In the genomic region with DNA sequence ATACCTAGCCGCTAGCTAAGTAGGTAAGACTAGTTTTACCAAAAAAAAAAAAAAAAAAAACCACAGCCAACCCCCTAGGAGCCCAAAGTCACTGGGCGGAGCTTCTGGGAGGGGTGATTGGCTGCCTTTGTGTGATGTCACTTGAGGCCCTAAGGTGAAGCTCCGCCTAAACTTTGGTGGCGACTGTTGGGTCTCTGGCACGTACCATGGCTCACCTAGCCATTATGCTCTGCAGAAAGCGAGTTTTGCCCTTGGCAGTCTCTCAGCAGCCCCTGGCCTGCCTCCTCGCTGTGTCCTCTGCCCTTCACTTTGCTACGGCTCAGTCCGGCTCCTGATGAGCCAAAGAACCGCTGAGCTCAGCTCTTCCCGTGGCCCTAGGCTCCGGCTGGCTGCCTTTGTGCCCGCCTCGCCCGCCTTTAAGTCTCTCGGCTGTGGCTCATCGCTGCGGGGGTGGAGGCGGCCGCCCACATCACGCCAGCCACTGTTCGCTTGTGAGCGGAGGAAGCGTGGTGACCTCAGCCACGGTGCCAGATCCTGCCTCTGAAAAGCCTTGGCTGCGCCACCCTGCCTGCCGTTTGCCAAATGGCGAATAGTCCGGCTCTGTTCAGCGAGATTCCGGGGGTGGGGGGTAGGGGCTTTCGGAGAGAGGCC, we compare ENCODE assay signal across 8 mouse cellular contexts. TPM values are rescaled to one million over a fixed set of nuclear protein-coding genes. Genes with fewer than 3 reads are reported as not detected.
DNase-seq lines count a peak whose midpoint lies in the region; ATAC-seq and TF ChIP-seq lines count a peak whose summit lies in the region.

No protein-coding gene starts in this region.

- H3K27ac ChIP-seq in heart, embryonic 12.5 days (ENCODE audit: poor library complexity, severe bottlenecking): peak overlapping the region; percentile 87
- H3K27ac ChIP-seq in kidney, embryonic 16.5 days (ENCODE audit: low read length): peak overlapping the region; percentile 77
- H3K27ac ChIP-seq in liver, embryonic 11.5 days (ENCODE audit: low read depth, low read length): peak overlapping the region; percentile 87
- peak overlapping the region; percentile 45; the same call in 1 of the 2 replicates for H3K27ac ChIP-seq in stomach, embryonic 14.5 days (ENCODE audit: low read length)

- no peaks in the 10 kb centered on the region for H3K79me2 ChIP-seq in C2C12 (ENCODE audit: control insufficient read depth, insufficient read depth)

- no peaks in the 10 kb centered on the region for H3K79me3 ChIP-seq in C2C12 (ENCODE audit: low read depth)

- WGBS in heart, embryonic 12.5 days: under 1% methylated on average over 32 of the region's 32 CpGs
- 1% methylated on average over 32 of the region's 32 CpGs for WGBS in kidney, embryonic 16.5 days
- WGBS in liver, embryonic 11.5 days: 1% methylated on average over 32 of the region's 32 CpGs
- WGBS in stomach, embryonic 14.5 days: 1% methylated on average over 32 of the region's 32 CpGs

- H3K36me3 ChIP-seq in C2C12 (ENCODE audit: control insufficient read depth, insufficient read depth): no peaks in the 10 kb centered on the region
- 0 out of 2 replicates have a peak, but pooled peaks cover 3% of the 10 kb centered on the region for H3K36me3 ChIP-seq in heart, embryonic 12.5 days
- no peaks in the 10 kb centered on the region; the same call in 1 of the 2 replicates for H3K36me3 ChIP-seq in kidney, embryonic 16.5 days (ENCODE audit: insufficient read depth, low read length)
- H3K36me3 ChIP-seq in liver, embryonic 11.5 days (ENCODE audit: control insufficient read depth, insufficient read depth, low read length): no peaks in the 10 kb centered on the region
- no peaks in the 10 kb centered on the region for H3K36me3 ChIP-seq in stomach, embryonic 14.5 days (ENCODE audit: control insufficient read depth, insufficient read depth, low read length)

- ATAC-seq in erythroblast, adult 5-6 weeks (replicated peaks; ENCODE audit: low FRiP score, poor library complexity, severe bottlenecking): peak; percentile 94
- peak; percentile 76 for ATAC-seq in heart, embryonic 12.5 days (ENCODE audit: insufficient number of reproducible peaks, low FRiP score)
- peak; percentile 72 for ATAC-seq in kidney, embryonic 16.5 days (ENCODE audit: low FRiP score, low TSS enrichment)
- ATAC-seq in liver, embryonic 11.5 days (replicated peaks; ENCODE audit: low FRiP score): peak; percentile 85
- ATAC-seq in stomach, embryonic 14.5 days (ENCODE audit: insufficient number of reproducible peaks, insufficient read depth, low FRiP score, low read depth): peak; percentile 64

- H3K9ac ChIP-seq in heart, embryonic 12.5 days: peak overlapping the region; percentile 75
- peak overlapping the region; percentile 67 for H3K9ac ChIP-seq in kidney, embryonic 16.5 days (replicated peaks; ENCODE audit: low read length)
- H3K9ac ChIP-seq in liver, embryonic 11.5 days (ENCODE audit: low read depth, low read length): peak overlapping the region; percentile 76
- H3K9ac ChIP-seq in stomach, embryonic 14.5 days (replicated peaks; ENCODE audit: low read depth, low read length): peak overlapping the region; percentile 47

- H3K4me2 ChIP-seq in heart, embryonic 12.5 days: peak overlapping the region; percentile 77
- H3K4me2 ChIP-seq in kidney, embryonic 16.5 days (replicated peaks; ENCODE audit: low read depth, low read length): peak overlapping the region; percentile 71
- H3K4me2 ChIP-seq in liver, embryonic 11.5 days: peak overlapping the region; percentile 94
- H3K4me2 ChIP-seq in stomach, embryonic 14.5 days (replicated peaks; ENCODE audit: low read depth, low read length): peak overlapping the region; percentile 86

- no peaks in the 10 kb centered on the region for H3K27me3 ChIP-seq in C2C12 (ENCODE audit: control insufficient read depth, insufficient read depth, insufficient read length)
- no peaks in the 10 kb centered on the region for H3K27me3 ChIP-seq in heart, embryonic 12.5 days (replicated peaks)
- H3K27me3 ChIP-seq in kidney, embryonic 16.5 days (ENCODE audit: insufficient read depth, low read length): no peaks in the 10 kb centered on the region
- H3K27me3 ChIP-seq in liver, embryonic 11.5 days (replicated peaks; ENCODE audit: control insufficient read depth, insufficient read depth, low read length): no peaks in the 10 kb centered on the region
- no peaks in the 10 kb centered on the region for H3K27me3 ChIP-seq in stomach, embryonic 14.5 days (ENCODE audit: control insufficient read depth, insufficient read depth, low read length)

- H3K9me3 ChIP-seq in heart, embryonic 12.5 days (replicated peaks): no peaks in the 10 kb centered on the region
- H3K9me3 ChIP-seq in kidney, embryonic 16.5 days (ENCODE audit: low read length): no peaks in the 10 kb centered on the region
- H3K9me3 ChIP-seq in liver, embryonic 11.5 days (ENCODE audit: control insufficient read depth, low read length): no peaks in the 10 kb centered on the region
- H3K9me3 ChIP-seq in stomach, embryonic 14.5 days (ENCODE audit: control insufficient read depth, low read depth, low read length): no peaks in the 10 kb centered on the region

- no peak for TF ChIP-seq CTCF in C2C12 (IDR thresholded peaks at IDR 0.05; ENCODE audit: control insufficient read depth, insufficient read depth, insufficient read length)

- peak overlapping the region; percentile 80 for H3ac ChIP-seq in C2C12 (ENCODE audit: control insufficient read depth, insufficient read length, low read depth)

- H3K4me3 ChIP-seq in C2C12 (ENCODE audit: insufficient read depth, poor library complexity, severe bottlenecking): peak overlapping the region; percentile 29
- peak overlapping the region; percentile 54 for H3K4me3 ChIP-seq in heart, embryonic 12.5 days
- peak overlapping the region; percentile 51 for H3K4me3 ChIP-seq in kidney, embryonic 16.5 days (ENCODE audit: low read length)
- peak overlapping the region; percentile 55 for H3K4me3 ChIP-seq in liver, embryonic 11.5 days (ENCODE audit: low read depth, low read length)
- H3K4me3 ChIP-seq in stomach, embryonic 14.5 days (ENCODE audit: low read depth, low read length): peak overlapping the region; percentile 40

- peak; percentile 97 for DNase-seq in brain, adult 2 months (ENCODE audit: low read depth, low spot score)
- peak; percentile 80 for DNase-seq in liver, embryonic 11.5 days (ENCODE audit: low spot score)
- DNase-seq in naive thymus-derived CD4-positive, alpha-beta T cell, adult 2 months (ENCODE audit: low read depth): peak; percentile 94

- peaks cover 79% of the 10 kb centered on the region for H3K4me1 ChIP-seq in heart, embryonic 12.5 days (replicated peaks)
- H3K4me1 ChIP-seq in kidney, embryonic 16.5 days (ENCODE audit: insufficient read depth, low read length): peaks cover 59% of the 10 kb centered on the region
- peaks cover 71% of the 10 kb centered on the region for H3K4me1 ChIP-seq in liver, embryonic 11.5 days (replicated peaks; ENCODE audit: control insufficient read depth, insufficient read depth, low read length)
- peaks cover 43% of the 10 kb centered on the region for H3K4me1 ChIP-seq in stomach, embryonic 14.5 days (ENCODE audit: control insufficient read depth, insufficient read depth, low read length)

TF ChIP-seq in C2C12, 6 proteins besides CTCF, POLR2A, EP300 and RAD21:
- no peak for TF ChIP-seq FOSL1 (IDR thresholded peaks at IDR 0.05; ENCODE audit: insufficient read depth, low read length, poor library complexity, severe bottlenecking)
- TF ChIP-seq MAX (IDR thresholded peaks at IDR 0.05): no peak
- TF ChIP-seq CEBPB (IDR thresholded peaks at IDR 0.05; ENCODE audit: low read depth): no peak
- TF ChIP-seq MYOG (IDR thresholded peaks at IDR 0.05; ENCODE audit: control insufficient read depth, extremely low read depth, insufficient read length): no peak
- no peak for TF ChIP-seq MYOD1 (IDR thresholded peaks at IDR 0.05; ENCODE audit: control insufficient read depth, insufficient read length, low read depth)
- TF ChIP-seq USF1 (IDR thresholded peaks at IDR 0.05; ENCODE audit: low read depth): no peak
TF ChIP-seq in C2C12: peak in this region for 0.

RNA-seq across cellular contexts. Expression of a gene that starts 8.9 kb away (rescaled TPM):
- polyA plus RNA-seq in C2C12 (2012; fragmentation: generic; extraction: Trizol): 0.66 TPM
- 7.7 and 12.9 TPM in 2 replicates for total RNA-seq in erythroblast, adult 5-6 weeks (2015; ENCODE audit: low replicate concordance)
- total RNA-seq in erythroblast, adult 5-6 weeks (2017; ENCODE audit: low replicate concordance): 5.4 and 8.5 TPM in 2 replicates
- polyA plus RNA-seq in heart, embryonic 12.5 days (2016; fragmentation: Nextera tagmentation; extraction: Ambion mirVana): 3.3 and 3.4 TPM in 2 replicates
- 2.2 TPM in 2 replicates for polyA plus RNA-seq in kidney, embryonic 16.5 days (2015; fragmentation: Nextera tagmentation; extraction: Ambion mirVana)
- polyA plus RNA-seq in liver, embryonic 11.5 days (2014; fragmentation: Nextera tagmentation; extraction: Ambion mirVana): 3.6 and 4.8 TPM in 2 replicates
- 3.2 and 4.4 TPM in 2 replicates for polyA plus RNA-seq in stomach, embryonic 14.5 days (2014; fragmentation: Nextera tagmentation; extraction: Ambion mirVana)

Comparison
In these comparisons a context has a peak if more than half of its experiments do, and no peak if none do; other contexts are left out.
1. Peak in every context shown above with its lines: DNase-seq, ATAC-seq, H3K4me3 ChIP-seq and H3K27ac ChIP-seq.